Mouse (Mus musculus): Measurements from ENCODE around the gene Rpa1. TPM values are rescaled to one million over a fixed set of nuclear protein-coding genes. Genes with fewer than 3 reads are reported as not detected.
A peak's percentile ranks its signal among the peaks of the same experiment; 100 is the strongest.

Gene Rpa1
- total and polyA plus RNA-seq, 3 experiments: 105 to 317 (median 130) TPM

DNA sequence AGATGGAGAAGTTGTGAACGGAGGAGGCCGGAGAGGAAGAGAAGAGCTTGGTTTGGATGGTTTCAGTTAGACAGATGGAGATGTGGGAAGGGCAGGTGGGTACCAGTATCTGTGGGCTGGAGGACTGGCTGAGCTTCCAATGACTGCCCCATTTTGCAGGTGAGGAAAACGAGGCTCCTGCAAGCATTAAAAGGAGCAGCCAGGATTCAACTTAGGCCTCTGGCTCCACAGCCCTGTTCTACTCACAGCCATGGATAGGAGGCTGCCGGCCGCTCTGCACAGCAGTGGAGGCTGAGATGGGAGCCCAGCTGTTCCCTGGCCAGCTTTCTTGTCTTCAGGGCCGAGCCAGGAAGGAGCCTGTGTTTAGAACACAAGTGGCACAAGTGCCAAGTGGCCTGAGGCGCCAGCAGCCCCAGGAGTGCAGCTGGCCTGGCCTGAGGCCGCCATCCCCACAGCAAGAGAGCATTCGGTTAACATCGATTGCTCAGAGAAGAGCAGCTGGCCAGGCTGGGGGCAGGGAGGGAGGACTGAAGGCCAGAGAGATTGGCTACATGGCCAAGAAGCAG lies 88.0 kb downstream of the Rpa1 start:
- H3K9me3 ChIP-seq (replicated peaks): no peaks in the 10 kb centered on the region
- peaks cover 68% of the 10 kb centered on the region for H3K27me3 ChIP-seq (ENCODE audit: insufficient read depth, low read length)
- H3K36me3 ChIP-seq (replicated peaks): no peaks in the 10 kb centered on the region
- ATAC-seq (ENCODE audit: extremely low read depth, insufficient number of reproducible peaks, low FRiP score, poor library complexity, severe bottlenecking) (no peak), DNase-seq (ENCODE audit: low spot score) (no peak)
- H3K4me3 ChIP-seq (ENCODE audit: low read depth, low read length): no peak overlapping the region
- TF ChIP-seq GATA1 (IDR thresholded peaks at IDR 0.05; ENCODE audit: borderline replicate concordance, low read length) (no peak), GATA2 (IDR thresholded peaks at IDR 0.05; ENCODE audit: borderline replicate concordance, low read depth, low read length) (no peak), POLR2AphosphoS5 (IDR thresholded peaks at IDR 0.05; ENCODE audit: insufficient replicate concordance, low read depth, low read length) (no peak), TAL1 (conservative IDR thresholded peaks at IDR 0.05; ENCODE audit: low read depth, low read length) (no peak), CTCF (IDR thresholded peaks at IDR 0.05; ENCODE audit: low read depth, low read length) (no peak)
- peaks cover 15% of the 10 kb centered on the region for H3K4me1 ChIP-seq (ENCODE audit: insufficient read depth, low read depth, low read length)

DNA sequence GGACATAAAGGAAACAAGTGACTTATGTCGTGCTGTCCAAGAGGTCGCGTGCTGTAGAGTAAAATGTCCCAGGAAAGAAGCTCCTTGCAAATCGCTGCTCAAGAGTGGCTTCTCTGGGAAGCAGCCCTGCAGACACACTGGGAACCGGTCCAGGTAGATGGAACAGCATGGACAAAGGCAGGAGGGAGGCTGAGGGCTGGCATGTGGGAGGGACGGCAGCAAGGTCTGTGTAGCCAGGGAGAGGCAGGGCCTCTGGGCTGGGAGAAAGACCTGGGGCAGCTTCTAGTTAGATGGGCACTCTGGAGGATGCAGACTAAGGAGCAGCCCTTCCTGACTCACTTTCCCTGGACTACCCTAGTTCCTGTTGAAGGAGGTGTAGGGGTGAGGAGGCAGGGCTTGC lies 88.7 kb downstream of the Rpa1 start:
- ATAC-seq (ENCODE audit: extremely low read depth, insufficient number of reproducible peaks, low FRiP score, poor library complexity, severe bottlenecking): no peak
- peaks cover 21% of the 10 kb centered on the region for H3K4me1 ChIP-seq (ENCODE audit: insufficient read depth, low read depth, low read length)
- TF ChIP-seq POLR2AphosphoS5 (IDR thresholded peaks at IDR 0.05; ENCODE audit: insufficient replicate concordance, low read depth, low read length) (no peak), TAL1 (conservative IDR thresholded peaks at IDR 0.05; ENCODE audit: low read depth, low read length) (no peak), GATA2 (IDR thresholded peaks at IDR 0.05; ENCODE audit: borderline replicate concordance, low read depth, low read length) (no peak), CTCF (IDR thresholded peaks at IDR 0.05; ENCODE audit: low read depth, low read length) (no peak), GATA1 (IDR thresholded peaks at IDR 0.05; ENCODE audit: borderline replicate concordance, low read length) (no peak)
- DNase-seq (ENCODE audit: low spot score): no peak
- H3K36me3 ChIP-seq (replicated peaks): no peaks in the 10 kb centered on the region
- H3K9me3 ChIP-seq (replicated peaks): no peaks in the 10 kb centered on the region
- no peak overlapping the region for H3K4me3 ChIP-seq (ENCODE audit: low read depth, low read length)
- peaks cover 62% of the 10 kb centered on the region for H3K27me3 ChIP-seq (ENCODE audit: insufficient read depth, low read length)

DNA sequence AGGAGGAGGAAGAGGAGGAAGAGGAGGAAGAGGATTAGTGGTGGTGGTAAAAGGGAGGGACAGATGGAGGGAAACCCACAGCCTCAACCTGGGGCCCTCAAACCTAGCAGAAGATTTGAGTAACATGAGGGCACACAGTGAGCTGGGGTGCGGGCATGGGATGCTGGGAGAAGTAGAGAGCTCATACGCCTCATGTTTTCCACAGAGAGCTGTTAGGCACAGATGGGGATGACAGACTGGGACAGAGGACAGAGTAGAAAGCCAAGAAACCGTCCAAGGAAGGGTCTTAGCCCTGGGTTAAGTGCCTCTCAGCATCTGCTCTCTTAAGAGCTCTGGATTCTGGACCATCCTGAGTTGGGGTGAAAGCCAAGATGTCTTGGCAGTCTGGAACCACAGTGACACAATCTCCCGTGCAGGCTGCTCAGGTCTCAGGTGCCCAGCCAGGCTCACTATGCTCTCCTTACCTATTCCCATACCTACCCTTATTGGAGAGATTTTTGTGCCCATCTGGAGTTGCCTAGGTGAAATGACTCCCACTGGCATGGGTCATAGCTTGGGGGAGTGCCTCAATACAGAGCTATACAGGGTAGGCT lies 91.0 kb downstream of the Rpa1 start:
- H3K4me3 ChIP-seq (ENCODE audit: low read depth, low read length): no peak overlapping the region
- ATAC-seq (ENCODE audit: extremely low read depth, insufficient number of reproducible peaks, low FRiP score, poor library complexity, severe bottlenecking) (no peak), DNase-seq (ENCODE audit: low spot score) (no peak)
- H3K4me1 ChIP-seq (ENCODE audit: insufficient read depth, low read depth, low read length): peaks cover 18% of the 10 kb centered on the region
- H3K36me3 ChIP-seq (replicated peaks): no peaks in the 10 kb centered on the region
- no peaks in the 10 kb centered on the region for H3K9me3 ChIP-seq (replicated peaks)
- H3K27me3 ChIP-seq (ENCODE audit: insufficient read depth, low read length): peaks cover 44% of the 10 kb centered on the region
- TF ChIP-seq GATA1 (IDR thresholded peaks at IDR 0.05; ENCODE audit: borderline replicate concordance, low read length) (no peak), POLR2AphosphoS5 (IDR thresholded peaks at IDR 0.05; ENCODE audit: insufficient replicate concordance, low read depth, low read length) (no peak), CTCF (IDR thresholded peaks at IDR 0.05; ENCODE audit: low read depth, low read length) (no peak), TAL1 (conservative IDR thresholded peaks at IDR 0.05; ENCODE audit: low read depth, low read length) (no peak), GATA2 (IDR thresholded peaks at IDR 0.05; ENCODE audit: borderline replicate concordance, low read depth, low read length) (no peak)

DNA sequence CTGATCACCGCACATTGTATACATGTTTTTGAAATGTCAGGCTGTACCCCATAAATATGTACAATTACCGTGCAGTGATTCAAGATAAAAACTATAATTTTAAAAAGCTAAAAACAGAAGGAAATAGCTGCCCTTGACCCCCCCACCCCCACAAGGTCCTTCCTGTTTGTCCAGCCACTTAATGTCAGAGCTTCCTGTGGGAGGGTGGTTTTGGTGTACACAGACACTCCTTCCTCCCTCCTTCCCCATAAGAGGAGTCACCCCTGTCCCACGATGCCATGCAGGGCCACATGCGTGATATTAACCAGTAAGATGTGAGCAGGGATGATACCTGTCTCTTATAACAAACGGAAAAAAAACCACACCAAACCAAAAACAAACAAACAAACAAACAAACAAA lies 92.8 kb downstream of the Rpa1 start:
- H3K27me3 ChIP-seq (ENCODE audit: insufficient read depth, low read length): peaks cover 41% of the 10 kb centered on the region
- DNase-seq (ENCODE audit: low spot score) (no peak), ATAC-seq (ENCODE audit: extremely low read depth, insufficient number of reproducible peaks, low FRiP score, poor library complexity, severe bottlenecking) (no peak)
- no peak overlapping the region for H3K4me3 ChIP-seq (ENCODE audit: low read depth, low read length)
- H3K36me3 ChIP-seq (replicated peaks): no peaks in the 10 kb centered on the region
- TF ChIP-seq GATA1 (IDR thresholded peaks at IDR 0.05; ENCODE audit: borderline replicate concordance, low read length): no peak
- no peak for TF ChIP-seq GATA2 (IDR thresholded peaks at IDR 0.05; ENCODE audit: borderline replicate concordance, low read depth, low read length)
- TF ChIP-seq TAL1 (conservative IDR thresholded peaks at IDR 0.05; ENCODE audit: low read depth, low read length): no peak
- TF ChIP-seq POLR2AphosphoS5 (IDR thresholded peaks at IDR 0.05; ENCODE audit: insufficient replicate concordance, low read depth, low read length): no peak
- TF ChIP-seq CTCF (IDR thresholded peaks at IDR 0.05; ENCODE audit: low read depth, low read length): no peak
- H3K9me3 ChIP-seq (replicated peaks): no peaks in the 10 kb centered on the region
- H3K4me1 ChIP-seq (ENCODE audit: insufficient read depth, low read depth, low read length): peaks cover 12% of the 10 kb centered on the region

DNA sequence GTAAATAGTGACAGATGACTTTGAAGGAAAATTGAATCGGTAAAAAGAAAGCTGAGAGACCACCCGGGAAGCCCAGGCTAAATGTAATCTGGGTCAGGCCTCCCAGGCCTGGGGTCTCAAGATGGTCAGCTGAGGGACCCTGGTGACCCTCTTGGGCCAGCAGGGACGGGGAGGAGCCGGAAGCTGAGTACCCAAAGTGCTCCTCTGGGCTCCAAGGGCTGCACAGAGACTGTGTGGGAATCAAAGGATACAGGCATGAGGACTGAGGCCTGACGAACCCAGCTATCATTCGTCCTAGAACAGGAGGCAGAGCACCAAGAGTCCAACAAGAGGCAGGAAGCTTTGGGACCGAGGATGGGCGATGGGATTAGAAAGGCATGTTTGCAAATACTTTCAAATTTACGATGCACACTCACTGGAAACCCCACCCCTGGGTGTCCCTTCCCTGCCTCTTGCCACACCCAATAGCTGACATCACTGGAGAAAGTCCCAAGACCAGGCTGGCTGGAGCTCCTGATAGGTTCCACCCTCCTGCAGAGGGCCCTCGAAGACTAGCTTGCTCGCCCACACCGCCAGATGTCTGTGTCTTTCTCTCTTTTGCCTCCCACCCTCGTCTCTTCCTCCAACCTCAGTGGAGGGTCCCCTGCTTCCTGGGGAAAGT lies 93.7 kb downstream of the Rpa1 start:
- TF ChIP-seq TAL1 (conservative IDR thresholded peaks at IDR 0.05; ENCODE audit: low read depth, low read length) (no peak), POLR2AphosphoS5 (IDR thresholded peaks at IDR 0.05; ENCODE audit: insufficient replicate concordance, low read depth, low read length) (no peak), CTCF (IDR thresholded peaks at IDR 0.05; ENCODE audit: low read depth, low read length) (no peak), GATA1 (IDR thresholded peaks at IDR 0.05; ENCODE audit: borderline replicate concordance, low read length) (no peak), GATA2 (IDR thresholded peaks at IDR 0.05; ENCODE audit: borderline replicate concordance, low read depth, low read length) (no peak)
- Histone ChIP-seq H3K9me3 (replicated peaks) (no peaks in the 10 kb centered on the region), H3K36me3 (replicated peaks) (no peaks in the 10 kb centered on the region), H3K4me1 (ENCODE audit: insufficient read depth, low read depth, low read length) (peaks cover 12% of the 10 kb centered on the region), H3K27me3 (ENCODE audit: insufficient read depth, low read length) (peaks cover 41% of the 10 kb centered on the region), H3K4me3 (ENCODE audit: low read depth, low read length) (peak overlapping the region; percentile 51; the same call in 1 of the 2 replicates)
- DNase-seq (ENCODE audit: low spot score): peak; percentile 51
- ATAC-seq (ENCODE audit: extremely low read depth, insufficient number of reproducible peaks, low FRiP score, poor library complexity, severe bottlenecking): 0 out of 2 replicates have a peak, but pooled peaks have one; percentile 28

DNA sequence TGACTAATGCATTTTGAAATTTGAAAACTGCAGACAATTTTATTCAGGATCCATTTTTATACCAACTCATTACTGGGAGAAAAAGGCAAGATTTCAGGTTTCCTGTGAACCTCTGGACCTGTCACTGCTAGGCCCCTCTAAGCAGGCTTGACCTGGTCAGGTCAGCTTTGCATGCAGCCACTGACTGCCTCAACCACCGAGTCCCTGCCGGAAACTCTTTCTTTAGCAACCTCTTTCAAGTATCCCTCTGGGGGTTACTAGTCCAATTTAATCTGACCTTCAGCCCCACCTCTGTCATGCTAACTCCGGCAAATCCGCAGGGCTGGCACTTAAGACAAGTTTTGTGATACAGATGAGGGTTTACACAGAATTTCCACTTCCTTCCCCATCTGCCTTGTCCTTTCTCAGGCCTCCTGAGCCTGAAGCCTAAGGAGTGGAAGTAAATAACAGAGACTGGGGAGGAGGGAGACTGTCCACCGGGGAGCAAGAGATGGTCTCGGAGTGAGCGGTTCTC lies 96.5 kb downstream of the Rpa1 start:
- Histone ChIP-seq H3K27me3 (ENCODE audit: insufficient read depth, low read length) (peaks cover 44% of the 10 kb centered on the region), H3K9me3 (replicated peaks) (no peaks in the 10 kb centered on the region), H3K4me3 (ENCODE audit: low read depth, low read length) (no peak overlapping the region), H3K36me3 (replicated peaks) (no peaks in the 10 kb centered on the region), H3K4me1 (ENCODE audit: insufficient read depth, low read depth, low read length) (peaks cover 13% of the 10 kb centered on the region)
- ATAC-seq (ENCODE audit: extremely low read depth, insufficient number of reproducible peaks, low FRiP score, poor library complexity, severe bottlenecking): no peak
- TF ChIP-seq TAL1 (conservative IDR thresholded peaks at IDR 0.05; ENCODE audit: low read depth, low read length): no peak
- no peak for TF ChIP-seq CTCF (IDR thresholded peaks at IDR 0.05; ENCODE audit: low read depth, low read length)
- TF ChIP-seq GATA1 (IDR thresholded peaks at IDR 0.05; ENCODE audit: borderline replicate concordance, low read length): no peak
- no peak for TF ChIP-seq GATA2 (IDR thresholded peaks at IDR 0.05; ENCODE audit: borderline replicate concordance, low read depth, low read length)
- no peak for TF ChIP-seq POLR2AphosphoS5 (IDR thresholded peaks at IDR 0.05; ENCODE audit: insufficient replicate concordance, low read depth, low read length)
- no peak for DNase-seq (ENCODE audit: low spot score)
